10 mouse cellular contexts compared by ENCODE assay signal in the genomic region with DNA sequence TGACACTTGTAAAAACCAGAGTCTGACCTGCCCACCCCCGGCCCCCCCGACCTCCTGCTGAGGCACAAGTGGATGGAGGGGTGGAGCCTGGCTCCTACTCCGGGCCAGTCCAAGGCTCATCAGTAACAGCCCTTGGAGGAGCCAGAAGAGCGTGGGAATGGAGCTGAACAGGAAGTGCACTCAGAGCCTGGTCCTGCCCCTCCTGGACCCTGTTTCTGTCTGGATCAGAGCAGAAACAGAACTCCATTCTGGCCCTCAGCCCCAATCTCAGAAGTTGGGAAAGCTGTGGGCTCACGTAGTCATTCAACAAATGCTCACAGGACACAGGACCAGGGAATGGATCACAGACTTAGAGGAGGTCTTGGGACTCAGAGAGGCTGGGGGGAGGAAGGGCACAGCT. TPM values are rescaled to one million over a fixed set of nuclear protein-coding genes. Genes with fewer than 3 reads are reported as not detected.
DNase-seq lines count a peak whose midpoint lies in the region; ATAC-seq and TF ChIP-seq lines count a peak whose summit lies in the region.
"Had no signal": no experiment of that assay in that cellular context is flagged by ENCODE, and none has a peak within 500 bp of the region (broad histone marks: within the 10 kb centered on the region; RNA-seq: fewer than 3 reads in every experiment).

No protein-coding gene starts in this region.

- H3K9ac ChIP-seq in kidney, embryonic 14.5 days (ENCODE audit: low read depth, low read length), result no peak overlapping the region

- no peak for TF ChIP-seq CTCF in cerebellum, adult 2 months (IDR thresholded peaks at IDR 0.05; ENCODE audit: borderline replicate concordance, insufficient read depth, low read depth, low read length)

- WGBS in kidney, embryonic 14.5 days, result 53% methylated on average over 5 of the region's 5 CpGs
- WGBS in cerebellum, adult 2 months, result 41% methylated on average over 5 of the region's 5 CpGs

- peaks cover 66% of the 10 kb centered on the region for H3K36me3 ChIP-seq in kidney, embryonic 14.5 days (ENCODE audit: control insufficient read depth, insufficient read depth, low read length)

- H3K27me3 ChIP-seq in kidney, embryonic 14.5 days (ENCODE audit: control insufficient read depth, insufficient read depth, low read length), result no peaks in the 10 kb centered on the region
- H3K27me3 ChIP-seq in cerebellum, adult 2 months (ENCODE audit: control insufficient read depth, insufficient read depth, low read length), result no peaks in the 10 kb centered on the region

- H3K27ac ChIP-seq in kidney, embryonic 14.5 days (ENCODE audit: low read depth, low read length), result 0 out of 2 replicates have a peak overlapping the region, but pooled peaks have one; percentile 1
- no peak overlapping the region for H3K27ac ChIP-seq in cerebellum, adult 2 months (ENCODE audit: insufficient read depth, low read length)

- peaks cover 17% of the 10 kb centered on the region for H3K4me1 ChIP-seq in kidney, embryonic 14.5 days (ENCODE audit: control insufficient read depth, insufficient read depth, low read length)
- H3K4me1 ChIP-seq in cerebellum, adult 2 months (ENCODE audit: control insufficient read depth, insufficient read depth, low read length), result no peaks in the 10 kb centered on the region; the same call in 1 of the 2 replicates

- no peak overlapping the region for H3K4me3 ChIP-seq in kidney, embryonic 14.5 days (ENCODE audit: low read length)
- no peak overlapping the region for H3K4me3 ChIP-seq in cerebellum, adult 2 months (replicated peaks; ENCODE audit: insufficient read depth, low read depth, low read length)

- no peak for ATAC-seq in kidney, embryonic 14.5 days (ENCODE audit: low FRiP score, low TSS enrichment)
- ATAC-seq in erythroid progenitor cell, adult 5-6 weeks (replicated peaks; ENCODE audit: low FRiP score, poor library complexity, severe bottlenecking), result no peak

- no peaks in the 10 kb centered on the region for H3K9me3 ChIP-seq in kidney, embryonic 14.5 days (ENCODE audit: control insufficient read depth, low read length)

- H3K4me2 ChIP-seq in kidney, embryonic 14.5 days (replicated peaks; ENCODE audit: low read depth, low read length), result no peak overlapping the region

- DNase-seq in gastrocnemius, adult 18-20 months (ENCODE audit: low spot score), result peak; percentile 45
- no peak for DNase-seq in gastrocnemius, postnatal 4 days (ENCODE audit: low spot score in 2 of 2)
- DNase-seq in heart, adult 9 months (ENCODE audit: low spot score in 2 of 2), result peak; percentile 82 to 87
- peak; percentile 88 for DNase-seq in lung, postnatal 10 days
- no peak for DNase-seq in adrenal gland, adult (ENCODE audit: inconsistent age in 2 of 2, low spot score in 1 of 2)
- DNase-seq in cerebellum, adult 2 months, result no peak
- DNase-seq: cerebellum, postnatal 36 days; right cerebral cortex, postnatal 14 days had no signal

- TF ChIP-seq POLR2A in cerebellum, adult 2 months (IDR thresholded peaks at IDR 0.05; ENCODE audit: borderline replicate concordance, insufficient read depth, low read length), result no peak

RNA-seq across cellular contexts. Expression of a gene that starts 7.1 kb away (rescaled TPM):
- total RNA-seq in gastrocnemius, adult 18-20 months (2021), result under 1 TPM in 1 of 2 experiments, not detected in 1; 0.26 TPM
- total RNA-seq in gastrocnemius, postnatal 4 days (2021), result under 1 TPM in 1 of 2 experiments, not detected in 1; 0.54 TPM
- 2.6 and 3.4 TPM in 2 replicates for polyA plus RNA-seq in kidney, embryonic 14.5 days (2014; fragmentation: Nextera tagmentation; extraction: Ambion mirVana)
- polyA plus RNA-seq in cerebellum, adult 2 months (2012; rRNA removed), result not detected in 2 replicates
- not detected in 2 replicates for total RNA-seq in erythroid progenitor cell, adult 5-6 weeks (2015; ENCODE audit: low replicate concordance)
- total RNA-seq in erythroid progenitor cell, adult 5-6 weeks (2017; ENCODE audit: low replicate concordance), result not detected in 2 replicates

RNA-seq across cellular contexts. Expression of a gene that starts 10.0 kb away (rescaled TPM):
- 1 to 10 TPM; 7.4 to 8.7 TPM for total RNA-seq in gastrocnemius, adult 18-20 months (2021)
- 10 to 100 TPM; 34.3 to 44.5 TPM for total RNA-seq in gastrocnemius, postnatal 4 days (2021)
- 31.9 and 39.7 TPM in 2 replicates for polyA plus RNA-seq in kidney, embryonic 14.5 days (2014; fragmentation: Nextera tagmentation; extraction: Ambion mirVana)
- polyA plus RNA-seq in cerebellum, adult 2 months (2012; rRNA removed), result 39.3 and 41.4 TPM in 2 replicates
- 2.9 TPM in 1 of 2 replicates, not detected in the other for total RNA-seq in erythroid progenitor cell, adult 5-6 weeks (2015; ENCODE audit: low replicate concordance)
- 0.26 TPM in 1 of 2 replicates, not detected in the other for total RNA-seq in erythroid progenitor cell, adult 5-6 weeks (2017; ENCODE audit: low replicate concordance)

RNA-seq across cellular contexts. Expression of a gene that starts 43.8 kb away (rescaled TPM):
- total RNA-seq in gastrocnemius, adult 18-20 months (2021), result 10 to 100 TPM; 12.6 to 14.3 TPM
- 10 to 100 TPM; 48.1 to 49.1 TPM for total RNA-seq in gastrocnemius, postnatal 4 days (2021)
- polyA plus RNA-seq in kidney, embryonic 14.5 days (2014; fragmentation: Nextera tagmentation; extraction: Ambion mirVana), result 9.4 and 14.3 TPM in 2 replicates
- polyA plus RNA-seq in cerebellum, adult 2 months (2012; rRNA removed), result 44.7 and 50.6 TPM in 2 replicates
- total RNA-seq in erythroid progenitor cell, adult 5-6 weeks (2015; ENCODE audit: low replicate concordance), result not detected in 2 replicates
- total RNA-seq in erythroid progenitor cell, adult 5-6 weeks (2017; ENCODE audit: low replicate concordance), result 0.51 TPM in 1 of 2 replicates, not detected in the other

Comparison
In these comparisons a context has a peak if more than half of its experiments do, and no peak if none do; other contexts are left out.
1. DNase-seq: peak in gastrocnemius, adult 18-20 months (single experiment), heart, adult 9 months (2 of 2) and lung, postnatal 10 days (single experiment); none in gastrocnemius, postnatal 4 days (0 of 2), adrenal gland, adult (0 of 2) and cerebellum, adult 2 months (0 of 2).
2. RNA of a gene that starts 43.8 kb away (total RNA-seq): 48.1 to 49.1 TPM in gastrocnemius, postnatal 4 days and 12.6 to 14.3 TPM in gastrocnemius, adult 18-20 months; 0.51 TPM in erythroid progenitor cell, adult 5-6 weeks; every median in the first group is over 4 times any median in the second.